Mouse (Mus musculus): Measurements from ENCODE around the gene Hist2h2aa2. TPM values are rescaled to one million over a fixed set of nuclear protein-coding genes. Genes with fewer than 3 reads are reported as not detected.

Gene Hist2h2aa2
- polyA plus RNA-seq (2015; fragmentation: Nextera tagmentation; extraction: Ambion mirVana), result 129 and 159 TPM in 2 replicates

DNA sequence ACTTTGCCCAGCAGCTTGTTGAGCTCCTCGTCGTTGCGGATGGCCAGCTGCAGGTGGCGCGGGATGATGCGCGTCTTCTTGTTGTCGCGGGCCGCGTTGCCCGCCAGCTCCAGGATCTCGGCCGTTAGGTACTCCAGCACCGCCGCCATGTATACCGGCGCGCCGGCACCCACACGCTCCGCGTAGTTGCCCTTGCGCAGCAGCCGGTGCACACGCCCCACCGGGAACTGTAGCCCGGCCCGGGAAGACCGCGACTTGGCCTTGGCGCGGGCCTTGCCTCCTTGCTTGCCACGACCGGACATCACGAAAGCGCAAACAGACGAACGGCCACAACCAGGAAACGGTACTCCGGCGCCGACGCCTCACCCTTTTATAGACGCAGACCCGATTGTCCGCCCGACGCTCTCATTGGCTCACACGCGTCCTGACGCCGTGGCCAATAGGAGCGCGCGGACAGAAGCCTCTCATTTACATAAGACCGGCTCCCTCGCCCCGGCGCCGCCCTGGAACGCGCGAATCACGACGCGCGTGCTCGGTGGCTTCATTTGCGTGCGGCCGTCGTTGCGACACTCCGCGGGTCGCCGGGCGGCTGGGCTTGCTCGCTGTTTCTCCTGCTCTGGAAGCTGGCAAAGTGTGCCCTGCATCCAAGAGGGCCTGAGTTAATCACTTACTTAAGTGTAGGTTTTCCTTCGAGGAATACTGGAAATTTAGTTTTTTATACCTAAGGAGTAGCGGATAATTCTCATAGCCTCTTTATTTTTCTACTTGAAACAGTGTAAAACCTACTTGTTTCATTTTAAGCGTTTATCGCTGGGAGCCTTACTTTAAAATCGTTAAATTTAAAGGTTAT lies at the start of gene Hist2h2aa2:
TSS of gene Hist2h2aa2 (minus strand) at position 328 of the 850 bp plus-strand sequence.

DNA sequence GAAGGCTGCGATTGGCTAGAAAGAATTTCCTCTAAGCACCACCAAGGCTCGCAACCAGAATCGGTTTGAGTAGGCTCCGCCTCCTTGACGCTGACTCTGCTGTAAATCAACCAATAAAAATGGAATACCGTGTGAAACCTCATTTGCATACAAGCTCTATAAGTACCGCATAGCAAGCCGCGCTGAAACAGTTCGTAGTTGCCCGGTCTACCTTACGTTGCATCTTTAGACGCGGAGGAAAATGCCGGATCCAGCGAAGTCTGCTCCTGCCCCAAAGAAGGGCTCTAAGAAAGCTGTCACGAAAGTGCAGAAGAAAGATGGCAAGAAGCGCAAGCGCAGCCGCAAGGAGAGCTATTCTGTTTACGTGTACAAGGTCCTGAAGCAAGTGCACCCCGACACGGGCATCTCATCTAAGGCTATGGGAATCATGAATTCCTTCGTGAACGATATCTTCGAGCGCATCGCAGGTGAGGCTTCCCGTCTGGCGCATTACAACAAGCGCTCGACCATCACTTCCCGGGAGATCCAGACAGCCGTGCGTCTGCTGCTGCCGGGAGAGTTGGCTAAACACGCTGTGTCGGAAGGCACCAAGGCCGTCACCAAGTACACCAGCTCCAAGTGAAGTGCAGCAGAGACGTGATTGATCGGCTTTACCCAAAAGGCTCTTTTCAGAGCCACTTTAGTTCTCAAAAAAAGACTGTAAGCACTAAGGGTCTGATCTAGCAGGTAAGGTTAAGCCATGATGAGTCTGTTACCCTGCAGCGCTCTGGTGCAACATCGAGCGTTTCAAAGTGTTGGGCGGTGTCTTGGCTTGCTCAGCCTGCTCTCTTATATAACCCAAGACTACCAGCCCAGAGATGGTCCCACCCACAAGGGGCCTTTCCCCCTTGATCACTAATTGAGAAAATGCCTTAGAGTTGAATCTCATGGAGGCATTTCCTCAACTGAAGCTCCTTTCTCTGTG lies 29.7 kb upstream of the Hist2h2aa2 start, which contains the start of gene Hist2h2bb:
TSS of gene Hist2h2bb (plus strand) at position 242 of the 964 bp plus-strand sequence.

DNA sequence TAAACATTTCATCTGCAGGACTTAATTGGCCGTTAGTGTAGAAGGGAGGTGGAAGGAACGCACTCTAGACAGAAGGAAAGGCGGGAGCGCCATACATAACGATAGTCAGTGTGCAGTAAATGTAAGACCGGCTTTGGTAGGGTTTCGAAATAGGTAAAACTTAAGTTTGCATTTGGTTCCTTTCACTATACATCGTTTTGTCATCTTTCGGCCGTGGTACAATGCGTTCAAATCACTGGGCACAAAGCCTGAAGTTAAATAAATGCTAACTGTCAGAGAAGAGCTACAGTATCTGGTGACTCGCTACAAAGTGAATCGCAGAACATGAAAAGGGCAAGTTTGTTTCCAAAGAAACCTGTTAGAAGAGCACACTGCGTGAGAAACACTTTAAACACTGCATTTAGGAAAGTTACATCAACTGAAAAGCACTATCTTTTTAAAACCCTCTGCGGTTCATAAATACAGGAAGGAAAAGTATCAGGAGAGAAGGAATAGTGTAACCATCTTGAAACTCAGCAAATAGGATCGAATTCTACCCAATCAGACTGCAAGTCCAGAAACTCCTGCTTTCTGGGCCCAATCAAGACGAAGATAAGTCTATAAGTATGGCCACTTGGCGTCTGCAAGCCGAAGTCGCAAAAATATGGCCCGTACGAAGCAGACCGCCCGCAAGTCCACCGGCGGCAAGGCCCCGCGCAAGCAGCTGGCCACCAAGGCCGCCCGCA lies 28.1 kb upstream of the Hist2h2aa2 start, which contains the start of gene Hist2h3b:
TSS of gene Hist2h3b (plus strand) at position 604 of the 725 bp plus-strand sequence.

DNA sequence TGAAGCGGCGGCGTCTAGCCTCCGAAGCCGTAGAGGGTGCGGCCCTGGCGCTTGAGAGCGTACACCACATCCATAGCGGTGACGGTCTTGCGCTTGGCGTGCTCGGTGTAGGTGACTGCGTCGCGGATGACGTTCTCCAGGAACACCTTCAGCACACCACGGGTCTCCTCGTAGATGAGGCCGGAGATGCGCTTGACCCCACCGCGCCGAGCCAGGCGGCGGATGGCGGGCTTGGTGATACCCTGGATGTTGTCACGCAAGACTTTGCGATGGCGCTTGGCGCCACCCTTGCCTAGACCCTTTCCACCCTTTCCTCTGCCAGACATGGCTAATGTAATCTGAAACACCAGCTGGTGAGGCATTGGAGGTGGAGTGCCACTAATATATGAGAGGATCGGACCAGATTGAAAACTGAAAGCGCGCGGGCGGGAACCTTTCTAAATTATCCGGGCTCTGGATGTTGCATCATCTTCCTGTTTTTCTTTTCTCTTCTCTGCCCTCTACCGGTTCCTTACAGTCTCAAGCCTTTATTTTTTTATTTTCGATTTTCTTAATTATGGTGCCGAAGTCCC lies 23.0 kb upstream of the Hist2h2aa2 start, which contains the start of gene Hist2h4:
TSS of gene Hist2h4 (minus strand) at position 333 of the 572 bp plus-strand sequence.

DNA sequence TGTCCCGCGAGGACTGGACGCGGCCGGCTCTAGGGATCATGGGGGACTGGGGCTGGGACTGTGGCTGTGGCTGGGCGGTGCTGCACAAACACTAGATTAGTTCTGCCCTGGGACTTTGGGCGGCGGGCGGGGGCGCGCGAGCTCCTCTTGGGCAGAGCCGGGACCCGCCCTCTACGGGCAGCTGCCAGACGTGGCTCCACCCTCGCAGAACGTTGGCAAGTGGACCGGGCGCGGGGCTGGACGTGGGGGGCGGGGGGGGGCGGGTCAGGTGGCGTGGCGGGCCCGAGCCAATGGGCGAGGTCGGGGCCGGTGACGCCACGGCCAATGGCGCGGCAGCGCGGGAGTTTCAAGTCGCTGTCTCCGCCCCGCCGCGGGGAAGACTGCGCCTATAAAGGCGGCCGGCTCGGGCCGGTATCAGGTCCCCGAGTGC lies 6.4 kb upstream of the Hist2h2aa2 start, which contains the start of gene Hist2h3c1:
TSS of gene Hist2h3c1 (plus strand) at position 259 of the 430 bp plus-strand sequence.

DNA sequence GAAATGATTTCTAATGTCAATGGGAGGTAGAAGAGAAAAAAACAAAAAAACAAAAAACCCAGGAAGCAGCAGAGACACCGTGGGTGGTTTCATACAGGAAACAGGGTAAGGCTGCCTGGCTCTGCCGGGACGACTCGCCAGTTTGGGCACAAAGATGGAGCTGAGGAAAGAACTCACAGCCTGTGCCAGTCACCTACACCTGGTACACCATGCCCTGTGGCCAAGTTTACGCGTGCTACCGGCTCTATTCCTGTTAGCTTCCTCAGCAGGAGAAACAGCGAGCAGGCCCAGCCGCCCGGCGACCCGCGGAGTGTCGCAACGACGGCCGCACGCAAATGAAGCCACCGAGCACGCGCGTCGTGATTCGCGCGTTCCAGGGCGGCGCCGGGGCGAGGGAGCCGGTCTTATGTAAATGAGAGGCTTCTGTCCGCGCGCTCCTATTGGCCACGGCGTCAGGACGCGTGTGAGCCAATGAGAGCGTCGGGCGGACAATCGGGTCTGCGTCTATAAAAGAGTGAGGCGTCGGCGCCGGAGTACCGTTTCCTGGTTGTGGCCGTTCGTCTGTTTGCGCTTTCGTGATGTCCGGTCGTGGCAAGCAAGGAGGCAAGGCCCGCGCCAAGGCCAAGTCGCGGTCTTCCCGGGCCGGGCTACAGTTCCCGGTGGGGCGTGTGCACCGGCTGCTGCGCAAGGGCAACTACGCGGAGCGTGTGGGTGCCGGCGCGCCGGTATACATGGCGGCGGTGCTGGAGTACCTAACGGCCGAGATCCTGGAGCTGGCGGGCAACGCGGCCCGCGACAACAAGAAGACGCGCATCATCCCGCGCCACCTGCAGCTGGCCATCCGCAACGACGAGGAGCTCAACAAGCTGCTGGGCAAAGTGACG lies 5.2 kb upstream of the Hist2h2aa2 start, which contains the start of gene Hist2h2aa1:
TSS of gene Hist2h2aa1 (plus strand) at position 495 of the 884 bp plus-strand sequence.

DNA sequence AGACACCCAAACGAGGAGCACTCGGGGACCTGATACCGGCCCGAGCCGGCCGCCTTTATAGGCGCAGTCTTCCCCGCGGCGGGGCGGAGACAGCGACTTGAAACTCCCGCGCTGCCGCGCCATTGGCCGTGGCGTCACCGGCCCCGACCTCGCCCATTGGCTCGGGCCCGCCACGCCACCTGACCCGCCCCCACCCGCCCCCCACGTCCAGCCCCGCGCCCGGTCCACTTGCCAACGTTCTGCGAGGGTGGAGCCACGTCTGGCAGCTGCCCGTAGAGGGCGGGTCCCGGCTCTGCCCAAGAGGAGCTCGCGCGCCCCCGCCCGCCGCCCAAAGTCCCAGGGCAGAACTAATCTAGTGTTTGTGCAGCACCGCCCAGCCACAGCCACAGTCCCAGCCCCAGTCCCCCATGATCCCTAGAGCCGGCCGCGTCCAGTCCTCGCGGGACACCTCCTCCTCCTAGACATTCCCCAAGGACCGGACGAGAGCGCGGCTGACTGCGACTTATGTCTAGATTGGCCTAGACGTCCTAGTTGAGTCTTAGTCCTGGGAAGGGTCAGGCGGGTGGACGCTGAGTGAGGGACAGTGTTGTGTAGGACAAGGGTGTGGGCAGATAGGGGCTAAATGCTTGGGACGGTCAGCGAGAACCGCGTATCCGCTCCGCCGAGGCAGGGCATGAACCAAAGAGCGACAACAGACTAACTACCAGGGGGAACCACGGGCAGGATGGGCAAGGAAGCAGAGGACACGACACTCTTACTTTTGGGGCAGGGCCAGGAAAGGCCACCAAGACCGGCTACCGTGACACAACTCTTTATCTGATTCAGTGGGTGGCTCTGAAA lies 902 bp downstream of the Hist2h2aa2 start, which contains the start of gene Hist2h3c2:
TSS of gene Hist2h3c2 (minus strand) at position 174 of the 840 bp plus-strand sequence.

DNA sequence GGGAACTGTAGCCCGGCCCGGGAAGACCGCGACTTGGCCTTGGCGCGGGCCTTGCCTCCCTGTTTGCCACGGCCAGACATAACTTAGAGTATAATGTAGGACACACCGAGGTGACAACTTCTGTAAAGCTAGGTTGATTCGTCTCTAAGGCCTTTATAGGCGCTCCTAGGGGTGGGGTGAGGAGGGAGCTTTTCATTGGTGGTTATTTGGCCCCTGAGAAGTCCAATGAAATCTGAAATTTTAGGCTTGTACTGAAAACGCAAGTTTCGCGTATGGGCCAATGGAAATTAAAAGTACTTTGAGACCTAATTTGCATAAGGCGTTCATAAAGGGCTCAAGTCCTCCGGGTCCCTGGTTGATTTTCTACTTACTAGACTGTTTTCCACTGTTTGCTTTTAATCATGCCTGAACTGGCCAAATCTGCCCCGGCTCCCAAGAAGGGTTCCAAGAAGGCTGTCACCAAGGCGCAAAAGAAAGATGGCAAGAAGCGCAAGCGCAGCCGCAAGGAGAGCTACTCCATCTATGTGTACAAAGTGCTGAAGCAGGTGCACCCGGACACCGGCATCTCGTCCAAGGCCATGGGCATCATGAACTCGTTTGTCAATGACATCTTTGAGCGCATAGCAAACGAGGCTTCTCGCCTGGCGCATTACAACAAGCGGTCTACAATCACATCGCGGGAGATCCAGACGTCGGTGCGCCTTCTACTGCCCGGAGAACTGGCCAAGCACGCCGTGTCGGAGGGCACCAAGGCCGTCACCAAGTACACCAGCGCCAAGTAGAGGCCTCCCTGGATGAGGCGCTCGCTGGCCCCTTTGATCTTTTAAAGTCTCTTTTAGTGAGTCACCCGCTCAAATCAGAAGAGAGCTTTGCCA lies 19.1 kb downstream of the Hist2h2aa2 start, which contains the start of the genes Hist2h2ac and Hist2h2be:
TSS of gene Hist2h2ac (minus strand) at position 116 of the 875 bp plus-strand sequence.
TSS of gene Hist2h2be (plus strand) at position 355 of the 875 bp plus-strand sequence.

DNA sequence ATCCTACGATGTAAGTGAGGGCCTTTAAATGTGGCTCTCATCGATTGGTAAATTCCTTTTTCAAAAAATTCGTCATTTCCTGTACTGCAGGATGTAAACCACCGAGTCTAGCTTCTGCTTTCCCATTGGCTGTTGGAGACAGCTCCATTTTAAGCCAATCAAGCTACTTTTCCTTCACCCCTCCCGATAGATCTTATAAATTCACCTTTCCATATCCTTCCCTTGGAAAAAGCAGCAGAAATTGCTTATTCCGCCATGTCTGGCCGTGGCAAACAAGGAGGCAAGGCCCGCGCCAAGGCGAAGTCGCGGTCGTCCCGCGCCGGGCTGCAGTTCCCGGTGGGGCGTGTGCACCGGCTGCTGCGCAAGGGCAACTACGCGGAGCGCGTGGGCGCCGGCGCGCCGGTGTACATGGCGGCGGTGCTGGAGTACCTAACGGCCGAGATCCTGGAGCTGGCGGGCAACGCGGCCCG lies 20.4 kb downstream of the Hist2h2aa2 start, which contains the start of the genes Bola1 and Hist2h2ab:
TSS of gene Bola1 (minus strand) at position 49 of the 470 bp plus-strand sequence.
TSS of gene Hist2h2ab (plus strand) at position 205 of the 470 bp plus-strand sequence.

Small RNAs within 50 kb of the gene (microRNA-seq; reads per million reads assigned to microRNA genes)
- gene Gm44492, result not detected
- not detected for gene Gm47311
- gene Gm47313, result not detected

Other genes starting within 250 kb of the Hist2h2aa2 start
- gene Plekho1, start 244.3 kb downstream of the Hist2h2aa2 start, polyA plus RNA-seq (2015; fragmentation: Nextera tagmentation; extraction: Ambion mirVana), result 100 and 115 TPM in 2 replicates
- 24.9 and 26.9 TPM in 2 replicates for gene Vps45, start 181.8 kb downstream of the Hist2h2aa2 start, polyA plus RNA-seq (2015; fragmentation: Nextera tagmentation; extraction: Ambion mirVana)
- 18.0 and 20.8 TPM in 2 replicates for gene Otud7b, start 135.7 kb downstream of the Hist2h2aa2 start, polyA plus RNA-seq (2015; fragmentation: Nextera tagmentation; extraction: Ambion mirVana)
- gene Mtmr11, start 78.3 kb downstream of the Hist2h2aa2 start, polyA plus RNA-seq (2015; fragmentation: Nextera tagmentation; extraction: Ambion mirVana), result 13.2 and 15.1 TPM in 2 replicates
- gene Sf3b4, start 67.9 kb downstream of the Hist2h2aa2 start, polyA plus RNA-seq (2015; fragmentation: Nextera tagmentation; extraction: Ambion mirVana), result 80.2 and 87.8 TPM in 2 replicates
- gene Sv2a, start 59.1 kb downstream of the Hist2h2aa2 start, polyA plus RNA-seq (2015; fragmentation: Nextera tagmentation; extraction: Ambion mirVana), result 2.2 and 2.8 TPM in 2 replicates
- 40.9 and 46.7 TPM in 2 replicates for gene Bola1, start 20.6 kb downstream of the Hist2h2aa2 start, polyA plus RNA-seq (2015; fragmentation: Nextera tagmentation; extraction: Ambion mirVana)
- not detected in 2 replicates for gene Hist2h2ab, start 20.4 kb downstream of the Hist2h2aa2 start, polyA plus RNA-seq (2015; fragmentation: Nextera tagmentation; extraction: Ambion mirVana)
- 1.8 and 3.0 TPM in 2 replicates for gene Hist2h2ac, start 19.4 kb downstream of the Hist2h2aa2 start, polyA plus RNA-seq (2015; fragmentation: Nextera tagmentation; extraction: Ambion mirVana)
- 3.3 and 3.4 TPM in 2 replicates for gene Hist2h2be, start 19.2 kb downstream of the Hist2h2aa2 start, polyA plus RNA-seq (2015; fragmentation: Nextera tagmentation; extraction: Ambion mirVana)
- gene Hist2h3c2, start 1.1 kb downstream of the Hist2h2aa2 start, polyA plus RNA-seq (2015; fragmentation: Nextera tagmentation; extraction: Ambion mirVana), result 2.2 and 3.0 TPM in 2 replicates
- gene Hist2h2aa1, start 5.2 kb upstream of the Hist2h2aa2 start, polyA plus RNA-seq (2015; fragmentation: Nextera tagmentation; extraction: Ambion mirVana), result 43.1 and 47.9 TPM in 2 replicates
- 0.58 and 1.5 TPM in 2 replicates for gene Hist2h3c1, start 6.4 kb upstream of the Hist2h2aa2 start, polyA plus RNA-seq (2015; fragmentation: Nextera tagmentation; extraction: Ambion mirVana)
- gene Hist2h4, start 23.0 kb upstream of the Hist2h2aa2 start, polyA plus RNA-seq (2015; fragmentation: Nextera tagmentation; extraction: Ambion mirVana), result 4.2 and 7.1 TPM in 2 replicates
- gene Hist2h3b, start 28.4 kb upstream of the Hist2h2aa2 start, polyA plus RNA-seq (2015; fragmentation: Nextera tagmentation; extraction: Ambion mirVana), result 12.7 and 16.3 TPM in 2 replicates
- gene Hist2h2bb, start 29.5 kb upstream of the Hist2h2aa2 start, polyA plus RNA-seq (2015; fragmentation: Nextera tagmentation; extraction: Ambion mirVana), result 0.95 and 1.8 TPM in 2 replicates
- gene Fcgr1, start 53.7 kb upstream of the Hist2h2aa2 start, polyA plus RNA-seq (2015; fragmentation: Nextera tagmentation; extraction: Ambion mirVana), result 4.6 and 8.0 TPM in 2 replicates
- 0.30 and 0.35 TPM in 2 replicates for gene BC107364, start 212.0 kb upstream of the Hist2h2aa2 start, polyA plus RNA-seq (2015; fragmentation: Nextera tagmentation; extraction: Ambion mirVana)